Mouse (Mus musculus) embryo, embryonic 9.5 days (tissue): ENCODE results near the gene Arhgdia.

Source experiments
- DNase-seq: peaks from one replicate; pipeline ENCODE4 v3.0.0-alpha.2; 2017; ENCODE audit errors: extremely low spot score

Arhgdia gene

GRCm38 (mm10) chr11:120550810-120551440 is 30.5 kb downstream of the Arhgdia start, which contains the start of gene Ppp1r27:
Ppp1r27 (minus strand) TSS chr11:120551132.
- DNase-seq: no peak

- no peak for DNase-seq
Measured at GRCm38 (mm10) chr11:120549986-120550809, 31.2 kb downstream of the Arhgdia start.

- DNase-seq: peak; percentile 90
Measured at GRCm38 (mm10) chr11:120549168-120549945, 32.1 kb downstream of the Arhgdia start, which contains the start of gene Mcrip1. Mcrip1 (minus strand) TSS chr11:120549727.

DNA sequence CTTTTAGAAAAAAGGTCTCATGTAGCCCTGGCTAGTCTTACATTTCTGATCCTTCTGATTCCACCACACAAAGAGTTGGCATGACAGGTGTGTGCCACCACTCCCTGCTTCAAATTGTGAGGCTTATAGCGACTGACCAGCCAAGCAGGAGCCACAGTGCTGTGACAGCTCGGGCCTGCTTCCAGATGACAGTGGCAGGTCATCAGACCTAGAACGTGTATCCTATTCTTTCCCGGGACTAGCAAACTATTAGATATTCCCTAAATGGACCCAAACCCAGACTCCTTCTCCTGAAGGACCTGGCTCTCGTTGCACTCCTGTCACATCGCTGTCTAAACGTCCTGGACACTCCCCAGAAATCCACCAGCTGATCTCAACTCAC is 32.6 kb downstream of the Arhgdia start:
- no peak for DNase-seq

- DNase-seq: no peak
Measured at GRCm38 (mm10) chr11:120548214-120548613, 33.2 kb downstream of the Arhgdia start.

- no peak for DNase-seq
Measured at GRCm38 (mm10) chr11:120547469-120547868, 34.0 kb downstream of the Arhgdia start.

- no peak for DNase-seq
Measured at GRCm38 (mm10) chr11:120545964-120546363, 35.5 kb downstream of the Arhgdia start.

DNA sequence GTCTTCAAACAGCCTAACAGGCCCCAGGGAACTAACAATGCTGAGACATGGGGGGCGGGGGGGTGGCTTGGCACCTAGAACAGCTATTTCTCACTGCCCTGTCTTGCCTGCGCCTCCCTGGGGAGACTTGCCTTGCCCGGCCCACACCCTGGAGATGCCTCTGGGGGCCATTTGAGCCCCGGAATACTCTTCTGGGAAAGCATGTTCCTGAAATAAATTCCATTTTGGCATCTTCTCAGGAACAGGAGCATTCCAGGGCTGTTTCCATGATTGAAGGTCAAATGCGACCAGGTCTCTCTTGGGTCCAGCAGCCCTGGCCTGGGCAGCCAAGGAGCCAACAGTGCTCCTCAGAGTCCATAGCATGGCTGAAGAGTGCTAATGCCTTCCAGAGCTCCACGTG is 39.0 kb downstream of the Arhgdia start:
- no peak for DNase-seq

DNA sequence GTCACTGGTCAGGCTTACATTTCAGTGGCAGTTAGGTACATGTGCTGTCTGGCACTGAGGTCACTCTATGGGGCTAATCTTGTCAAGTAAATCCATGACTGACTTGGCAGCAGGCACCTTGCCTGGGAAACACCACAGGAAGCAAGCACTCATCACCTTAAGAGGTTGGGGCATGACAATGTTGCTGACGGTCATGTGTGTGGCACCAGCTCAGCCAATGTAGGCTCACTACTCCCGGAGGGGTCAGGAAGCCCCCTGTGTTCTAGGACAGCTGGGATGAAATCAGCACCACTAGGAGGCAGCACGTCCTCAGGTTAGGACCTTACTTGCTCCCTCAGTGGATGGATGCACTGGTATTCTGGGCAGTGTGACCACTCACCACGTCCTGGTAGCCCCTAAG is 39.5 kb downstream of the Arhgdia start:
- no peak for DNase-seq

- DNase-seq: peak; percentile 49
Measured at GRCm38 (mm10) chr11:120539285-120540014, 42.0 kb downstream of the Arhgdia start.

- DNase-seq: no peak
Measured at GRCm38 (mm10) chr11:120538955-120539284, 42.5 kb downstream of the Arhgdia start.

DNA sequence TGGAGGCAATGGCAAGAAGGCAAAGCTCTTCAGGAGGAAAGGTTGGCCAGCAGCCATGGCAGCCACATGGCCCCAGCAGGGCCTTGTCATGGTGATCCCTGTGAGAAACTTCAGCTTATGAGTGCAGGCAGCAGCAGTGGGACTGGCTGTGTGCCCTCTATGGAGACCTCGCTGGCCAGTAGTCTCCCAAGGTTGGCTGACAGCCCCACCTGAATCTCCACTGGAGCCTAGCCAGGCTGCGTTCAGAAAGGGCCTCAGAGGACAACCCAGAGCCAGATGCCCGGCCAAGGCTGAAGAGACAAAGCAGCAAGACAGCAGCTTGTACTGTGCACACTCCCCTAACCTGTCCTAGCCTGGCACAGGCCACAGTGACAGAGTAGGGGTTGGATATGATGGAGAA is 42.9 kb downstream of the Arhgdia start:
- no peak for DNase-seq

DNA sequence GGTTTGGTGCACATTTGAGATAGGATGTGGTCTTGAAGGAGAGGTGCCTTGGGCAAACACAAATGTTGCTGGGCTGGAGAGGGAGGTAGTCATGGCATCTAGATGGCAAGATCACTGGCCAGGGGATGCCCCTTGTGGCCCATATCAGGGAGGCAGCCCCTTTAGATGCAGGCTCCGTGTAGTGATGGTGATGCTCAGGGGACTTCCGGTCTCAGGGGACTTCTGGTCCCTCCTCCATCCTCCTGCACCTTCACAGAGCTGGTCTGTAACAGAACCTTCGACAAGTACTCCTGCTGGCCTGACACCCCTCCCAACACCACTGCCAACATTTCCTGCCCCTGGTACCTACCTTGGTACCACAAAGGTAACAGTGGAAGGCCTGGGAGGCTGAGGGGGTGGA is 45.6 kb downstream of the Arhgdia start:
- no peak for DNase-seq

DNA sequence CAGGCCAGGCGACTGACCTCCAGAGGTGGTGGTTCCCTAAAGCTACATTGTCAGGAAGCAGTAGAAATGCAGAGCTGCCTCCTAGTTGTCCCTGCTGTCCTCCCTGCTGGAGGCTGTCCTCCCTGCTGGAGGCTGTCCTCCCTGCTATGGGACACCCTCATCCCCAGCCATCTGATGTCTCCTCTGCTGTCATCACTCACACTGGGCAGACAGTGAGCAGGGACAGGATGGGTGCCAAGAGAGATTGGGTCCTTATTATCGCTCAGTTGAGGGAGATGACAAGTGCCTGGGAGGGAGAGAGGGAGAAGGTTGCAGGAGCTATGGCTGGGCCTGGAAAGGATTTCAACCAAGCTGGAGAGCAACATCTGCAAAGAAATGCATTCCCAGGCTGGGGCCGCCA is 46.3 kb downstream of the Arhgdia start:
- no peak for DNase-seq

- no peak for DNase-seq
Measured at GRCm38 (mm10) chr11:120534093-120534492, 47.3 kb downstream of the Arhgdia start.

DNA sequence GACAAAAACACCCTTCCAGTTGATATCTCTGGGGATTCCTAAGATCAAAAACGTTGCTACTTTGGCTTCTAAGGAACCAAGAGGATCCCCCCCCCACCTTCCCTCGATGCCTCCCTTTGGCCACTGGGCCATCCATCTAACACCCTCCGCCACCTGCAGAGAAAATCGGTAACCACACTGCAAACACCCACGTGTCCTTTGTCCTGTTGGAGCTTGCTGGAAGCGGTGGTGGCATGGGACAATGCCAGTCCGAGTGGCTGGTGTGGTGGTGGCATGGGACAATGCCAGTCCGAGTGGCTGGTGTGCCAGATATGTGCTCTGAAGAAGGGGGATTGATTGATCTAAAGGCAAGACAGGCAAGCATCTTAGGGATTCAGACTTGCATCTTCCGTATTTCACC is 49.8 kb downstream of the Arhgdia start:
- DNase-seq: no peak

GRCm38 (mm10) chr11:120530085-120530964 is 51.1 kb downstream of the Arhgdia start, which contains the start of gene Gcgr:
Gcgr (plus strand) TSS chr11:120530699.
- DNase-seq: peak; percentile 46

DNA sequence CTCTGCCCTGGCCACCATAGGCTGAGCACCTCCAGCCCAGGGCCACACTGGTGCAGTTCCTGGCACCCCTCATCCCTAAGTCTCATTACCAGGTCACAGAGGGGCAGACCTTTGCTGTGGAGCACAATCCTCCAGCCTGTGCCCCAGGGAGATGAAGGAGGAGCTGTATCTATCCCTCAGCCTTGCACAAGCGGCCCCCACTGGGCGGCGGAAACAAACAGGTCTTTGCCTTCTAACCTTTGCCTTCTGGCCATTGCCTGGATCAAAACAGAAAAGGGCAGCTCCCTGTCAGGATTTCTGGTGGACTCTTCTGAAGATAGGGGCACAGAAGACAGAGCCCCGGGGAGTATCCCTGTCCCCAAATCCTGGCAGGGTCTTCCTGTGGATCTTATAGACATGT is 52.5 kb downstream of the Arhgdia start:
- DNase-seq: no peak
